Mouse (Mus musculus): ENCODE results near the gene Plin4.
"Not testable (repeated sequence)": the region's sequence is repeated elsewhere in the genome, so short reads cannot be mapped to it uniquely, and the experiment has no call there.

The Plin4 gene

DNA sequence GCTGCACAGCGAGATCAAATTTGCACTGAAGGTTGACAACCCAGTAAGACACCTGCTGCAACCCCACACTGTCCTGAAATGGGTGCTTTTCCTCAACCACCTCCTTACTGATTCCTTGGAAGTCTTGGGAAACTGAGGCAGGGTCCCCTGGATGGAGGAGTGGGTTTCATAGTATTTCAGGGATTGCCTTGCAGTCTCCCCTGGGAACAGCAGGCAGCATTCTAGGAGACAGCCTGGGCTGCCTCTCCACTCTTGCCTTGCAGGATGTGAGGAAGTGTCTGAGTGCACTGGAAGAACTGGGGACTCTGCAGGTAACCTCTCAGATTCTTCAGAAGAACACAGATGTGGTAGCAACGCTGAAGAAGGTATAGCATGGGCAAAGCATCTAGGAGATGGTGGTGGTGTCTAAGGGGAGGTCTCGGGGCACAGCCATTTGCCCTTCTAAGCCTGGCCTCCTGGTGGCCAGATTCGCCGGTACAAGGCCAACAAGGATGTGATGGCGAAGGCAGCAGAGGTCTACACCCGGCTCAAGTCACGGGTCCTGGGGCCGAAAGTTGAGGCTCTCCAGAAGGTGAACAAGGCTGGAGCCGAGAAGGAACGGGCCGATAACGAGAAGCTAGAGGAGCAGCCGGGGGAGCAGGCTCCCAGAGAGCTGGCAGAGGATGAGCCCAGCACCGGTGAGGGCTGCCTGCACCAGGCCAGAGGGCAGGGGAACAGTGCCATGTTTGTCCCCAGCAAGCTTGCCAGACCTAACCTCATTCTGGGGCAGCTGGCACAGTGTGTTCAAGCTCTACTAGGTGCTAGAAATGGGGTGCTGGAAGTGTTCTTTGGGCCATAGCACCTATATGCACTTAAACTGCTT lies 10.7 kb downstream of the Plin4 start:
- DNase-seq = no peak

DNA sequence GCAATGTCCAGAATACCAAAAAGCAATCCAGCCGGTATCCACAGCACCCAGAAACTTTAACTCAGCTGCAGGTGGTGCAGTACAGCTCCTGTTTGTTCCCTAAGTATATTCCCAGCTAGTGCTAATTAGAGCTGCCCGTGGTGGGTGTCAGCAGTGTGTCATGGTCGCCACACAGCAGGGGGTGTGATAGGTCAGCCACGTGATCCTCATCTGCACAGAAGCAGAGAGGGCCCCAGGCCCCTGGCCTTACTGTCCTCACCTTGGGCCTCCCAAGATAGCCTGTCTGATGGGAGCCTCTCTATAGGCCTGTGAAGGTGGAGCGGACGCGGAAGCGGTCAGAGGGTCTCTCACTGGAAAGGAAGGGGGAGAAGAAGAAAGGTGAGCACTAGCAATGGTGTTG lies 11.4 kb downstream of the Plin4 start:
- DNase-seq = no peak

DNA sequence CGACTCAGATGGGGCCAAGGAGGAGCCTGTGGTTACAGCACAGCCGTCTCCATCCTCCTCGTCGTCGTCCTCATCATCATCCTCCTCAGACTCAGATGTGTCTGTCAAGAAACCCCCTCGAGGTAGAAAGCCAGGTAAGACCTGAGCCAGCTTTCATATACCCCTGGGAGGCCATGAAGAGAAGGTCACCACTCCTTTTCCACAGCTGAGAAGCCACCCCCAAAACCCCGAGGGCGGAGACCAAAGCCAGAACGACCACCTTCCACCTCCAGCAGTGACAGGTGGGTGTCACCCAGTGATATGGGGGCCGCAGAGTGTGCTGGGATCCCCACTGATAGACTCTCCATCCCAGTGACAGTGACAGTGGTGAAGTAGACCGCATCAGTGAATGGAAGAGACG lies 12.7 kb downstream of the Plin4 start:
- DNase-seq = no peak

DNA sequence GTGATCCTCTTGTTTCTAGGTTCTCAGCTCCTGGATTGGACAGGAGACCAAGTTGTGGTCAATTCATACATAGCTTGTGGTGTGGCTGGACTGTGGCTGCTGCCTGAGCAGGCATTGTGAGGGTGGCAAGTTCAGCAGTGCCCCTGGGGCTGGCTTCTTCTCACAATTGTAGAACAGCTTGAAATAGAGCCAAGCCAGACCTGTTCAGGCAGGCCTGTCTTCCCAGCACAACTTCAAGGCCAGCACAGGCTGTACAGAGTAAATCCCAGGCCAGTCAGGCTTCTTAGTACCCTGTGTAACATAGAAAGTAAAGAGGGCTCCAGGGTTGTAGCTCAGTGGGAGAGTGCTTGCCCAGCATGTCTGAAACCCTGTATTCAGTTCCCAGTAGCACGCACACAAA lies 16.8 kb downstream of the Plin4 start:
- DNase-seq = no peak

DNA sequence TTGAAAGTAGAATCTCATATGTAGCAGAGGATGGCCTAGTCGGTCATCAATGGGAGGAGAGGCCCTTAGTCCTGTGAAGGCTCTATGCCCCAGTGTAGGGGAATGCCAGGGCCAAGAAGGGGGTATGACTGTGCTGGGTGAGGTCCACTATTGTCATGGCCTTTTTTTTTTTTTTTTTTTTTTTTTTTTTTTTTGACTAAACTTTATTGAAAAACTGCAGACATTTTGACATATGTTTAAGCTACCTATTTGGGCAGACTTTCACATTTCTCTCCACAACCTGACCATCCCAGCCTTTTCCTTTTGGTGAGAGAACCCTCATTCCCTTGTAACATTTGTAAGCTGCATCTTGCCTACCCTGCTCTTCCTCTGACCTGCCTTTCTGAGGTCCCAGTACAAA lies 17.3 kb downstream of the Plin4 start:
- no peak for DNase-seq

DNA sequence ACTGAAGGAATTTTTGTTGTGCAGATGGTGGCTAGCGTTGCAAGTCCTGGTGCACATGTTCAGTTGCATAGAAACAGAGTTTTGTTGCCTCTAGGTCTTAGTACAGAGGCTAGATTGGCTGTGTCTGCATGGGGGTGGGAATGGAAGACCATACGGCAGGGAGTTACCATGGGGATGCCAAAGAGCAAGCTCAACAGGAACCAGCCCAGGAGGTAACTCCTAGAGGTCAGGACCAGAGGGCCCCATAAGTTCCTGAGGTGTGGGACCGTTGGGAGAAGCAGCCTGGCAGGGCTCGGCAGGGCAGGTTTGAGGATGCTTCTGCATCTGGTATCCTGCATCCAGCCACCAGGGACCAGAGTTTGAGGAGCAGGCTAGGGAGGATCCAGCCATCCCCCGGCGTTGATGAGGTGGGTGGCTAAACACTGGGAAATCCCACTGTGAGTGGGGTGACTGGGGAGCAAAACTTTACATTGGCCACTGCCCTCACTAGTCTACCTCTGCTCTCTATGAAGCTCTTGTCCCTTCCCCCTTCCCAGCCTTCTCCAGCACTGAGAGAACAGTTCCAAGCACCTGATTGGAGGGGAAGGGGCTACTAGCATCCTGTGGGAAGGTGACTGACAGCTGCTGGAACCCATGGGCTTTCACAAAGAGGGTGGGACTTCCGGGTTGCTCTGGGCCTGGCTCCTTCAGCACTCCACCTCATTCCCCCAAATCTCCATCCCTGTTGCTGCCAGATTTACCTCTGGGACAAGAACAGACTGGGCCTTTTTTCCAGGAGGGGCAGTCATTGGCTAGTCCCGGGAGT lies 28.6 kb downstream of the Plin4 start:
- DNase-seq = peak; percentile 75

DNA sequence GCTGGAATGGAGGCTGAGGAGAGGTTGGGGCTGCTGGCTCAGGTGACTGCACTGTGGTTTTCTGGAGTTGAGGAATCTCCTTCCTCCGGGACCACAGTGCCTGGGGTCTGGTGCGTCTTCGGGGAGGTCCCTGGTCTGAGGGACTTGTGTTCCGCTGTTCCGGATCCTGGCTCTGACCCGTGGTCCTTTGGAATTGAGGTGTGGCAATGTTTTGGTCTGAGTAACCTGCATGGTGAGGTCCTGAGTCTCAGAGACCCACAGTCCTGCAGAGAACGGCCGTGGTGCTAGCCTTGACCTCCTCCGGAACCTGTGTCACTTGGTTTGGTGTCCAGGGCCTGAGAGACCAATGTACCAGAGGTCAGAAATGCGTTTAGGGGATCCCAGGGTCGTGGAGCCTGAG lies 29.7 kb downstream of the Plin4 start:
- DNase-seq = no peak

DNA sequence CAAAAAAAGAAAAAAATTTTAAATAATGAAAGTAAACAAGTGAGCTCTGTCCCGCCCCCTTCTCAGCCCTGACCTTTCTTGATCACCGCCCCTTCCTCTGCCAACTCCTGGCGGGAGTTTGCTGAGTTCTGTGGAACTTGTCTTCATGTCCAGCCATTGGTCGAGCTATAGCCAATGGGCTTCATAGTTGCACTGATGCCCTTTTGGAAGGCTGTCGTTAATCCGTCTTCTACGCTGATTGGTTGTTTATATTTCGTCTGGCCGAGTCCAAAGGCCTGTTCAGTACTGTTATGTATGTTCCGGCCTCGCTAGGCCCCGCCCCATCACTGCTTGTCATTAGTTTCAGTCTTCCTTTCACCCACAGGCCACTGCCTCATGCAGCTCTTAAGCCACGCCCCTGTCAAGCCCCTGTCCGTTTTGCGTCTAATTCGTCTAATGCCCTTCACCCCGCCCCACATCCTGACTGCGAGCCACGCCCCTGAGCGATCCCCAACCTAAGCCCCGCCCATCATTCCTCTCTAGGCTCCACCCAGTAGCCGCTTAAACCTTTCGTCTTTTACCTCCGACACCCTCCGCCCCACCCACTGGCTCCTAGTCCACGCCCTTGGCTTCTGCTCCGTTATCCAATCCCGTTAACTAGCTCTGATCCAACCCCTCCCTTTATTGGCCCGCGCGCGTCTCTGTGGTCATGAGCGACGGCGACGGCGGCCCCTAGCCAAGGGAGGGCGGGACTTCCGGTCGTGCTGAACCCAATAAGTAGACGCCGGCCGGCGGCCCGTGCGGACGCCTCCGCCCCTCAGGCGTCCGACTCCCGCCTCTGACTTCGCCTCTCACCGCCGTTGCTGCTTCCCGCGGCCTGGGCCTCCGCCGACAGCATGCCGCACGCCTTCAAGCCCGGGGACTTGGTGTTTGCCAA lies 30.5 kb downstream of the Plin4 start, which contains the start of gene Hdgfl2:
Hdgfl2 (plus strand) TSS at position 755 of the 916 bp plus-strand sequence.
- DNase-seq = peak; percentile 100

DNA sequence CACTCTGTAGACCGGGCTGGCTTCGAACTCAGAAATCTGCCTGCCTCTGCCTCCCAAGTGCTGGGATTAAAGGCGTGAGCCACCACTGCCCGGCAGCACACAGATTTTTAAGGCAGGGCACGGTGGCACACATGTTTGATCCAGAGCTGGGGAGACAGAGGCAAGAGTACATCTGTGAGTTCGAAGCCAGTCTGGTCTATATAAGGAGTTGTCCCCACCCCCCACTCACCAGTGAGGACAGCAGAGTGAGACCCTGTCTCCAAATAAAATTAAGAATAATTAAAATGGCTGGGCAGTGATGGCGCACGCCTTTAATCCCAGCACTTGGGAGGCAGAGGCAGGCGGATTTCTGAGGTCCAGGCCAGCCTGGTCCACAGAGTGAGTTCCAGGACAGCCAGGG lies 31.2 kb downstream of the Plin4 start:
- peak; percentile 56 for DNase-seq

DNA sequence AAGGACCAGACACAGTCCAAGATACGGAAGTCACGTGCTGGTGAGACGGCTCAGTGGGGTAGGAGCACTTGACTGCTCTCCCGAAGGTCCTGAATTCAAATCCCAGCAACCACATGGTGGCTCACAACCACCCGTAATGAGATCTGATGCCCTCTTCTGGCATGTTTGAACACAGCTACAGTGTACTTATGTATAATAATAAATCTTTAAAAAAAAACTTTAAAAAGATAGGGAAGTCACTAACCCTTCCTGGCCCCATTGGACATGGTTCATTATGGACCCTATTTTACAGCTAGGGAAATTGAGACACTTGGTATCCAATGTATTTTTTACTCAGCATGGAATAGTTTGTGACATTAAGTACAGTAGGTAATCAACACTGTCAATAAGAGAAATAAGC lies 32.1 kb downstream of the Plin4 start:
- DNase-seq = no peak

DNA sequence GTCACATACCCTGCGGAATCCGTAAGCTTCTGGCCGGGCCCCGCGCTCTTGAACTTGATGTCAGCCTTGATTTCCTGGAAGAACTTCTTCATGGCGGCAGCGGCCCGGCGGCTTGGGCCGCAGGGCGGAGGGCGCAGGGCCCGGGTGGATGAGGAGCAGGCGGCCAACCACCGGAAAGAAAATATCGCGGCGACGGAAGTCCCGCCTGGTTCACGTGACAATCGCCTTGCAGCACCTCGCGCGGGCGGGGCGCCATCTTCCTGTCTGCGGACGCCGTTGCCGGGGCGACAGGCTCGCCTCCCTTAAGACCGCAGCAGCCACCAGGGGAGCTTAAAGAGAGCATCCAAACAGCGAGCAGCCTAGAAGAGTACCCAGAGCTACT lies 34.8 kb downstream of the Plin4 start, which contains the start of gene Ubxn6:
Ubxn6 (minus strand) TSS at position 202 of the 382 bp plus-strand sequence.
- DNase-seq = peak; percentile 98

DNA sequence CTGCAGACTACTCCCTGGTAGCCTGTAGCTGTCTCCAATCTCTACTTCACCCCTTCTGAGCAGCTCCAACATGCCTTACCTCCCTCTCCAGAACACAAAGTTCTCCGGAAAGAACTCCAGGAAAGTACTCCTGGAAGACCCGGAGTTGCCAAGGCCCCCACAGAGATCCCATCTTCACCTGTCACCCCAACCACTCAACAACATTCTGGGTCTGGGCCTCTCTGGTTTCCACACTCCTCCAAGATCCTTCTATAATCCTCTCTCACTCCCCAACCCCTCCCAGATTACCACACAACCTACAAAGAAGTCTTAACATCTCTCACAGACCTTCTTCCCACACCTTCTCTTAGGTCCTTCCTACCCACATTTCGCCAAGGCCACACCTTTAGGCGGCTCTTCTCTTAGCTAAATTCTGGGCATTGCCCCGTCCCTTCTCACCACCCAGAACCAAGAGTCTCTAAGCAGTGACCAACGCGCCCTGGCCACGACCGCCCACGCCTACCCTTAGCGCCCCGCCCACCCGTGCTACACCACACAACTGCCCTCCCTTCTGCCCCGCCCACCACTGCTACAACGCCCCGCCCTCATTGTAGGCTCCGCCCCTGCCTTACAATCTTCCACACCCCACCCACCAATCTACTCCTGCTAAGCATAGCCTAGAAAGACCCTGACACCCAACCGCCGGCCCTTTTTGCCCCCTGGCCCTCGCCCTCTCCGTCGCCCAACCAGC lies 35.3 kb downstream of the Plin4 start:
- DNase-seq = peak; percentile 79

DNA sequence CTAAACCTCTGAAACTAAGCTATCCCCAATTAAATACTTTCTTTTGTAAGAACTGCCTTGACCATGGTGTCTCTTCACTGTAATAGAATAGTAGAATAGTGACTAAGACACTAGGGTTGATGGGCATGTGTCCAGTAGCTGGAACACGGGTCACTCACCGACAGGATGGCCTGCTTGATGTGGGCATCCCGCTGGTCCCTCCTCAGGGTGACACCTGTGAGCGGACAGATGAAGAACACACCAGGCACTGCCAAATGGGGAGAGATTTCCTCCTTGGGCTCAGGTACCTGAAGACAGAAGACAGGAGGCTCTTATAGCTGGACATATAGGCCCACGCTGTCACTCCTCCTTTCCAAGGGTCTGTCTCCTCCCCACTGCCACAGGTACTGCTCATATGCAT lies 37.4 kb downstream of the Plin4 start:
- DNase-seq = no peak

DNA sequence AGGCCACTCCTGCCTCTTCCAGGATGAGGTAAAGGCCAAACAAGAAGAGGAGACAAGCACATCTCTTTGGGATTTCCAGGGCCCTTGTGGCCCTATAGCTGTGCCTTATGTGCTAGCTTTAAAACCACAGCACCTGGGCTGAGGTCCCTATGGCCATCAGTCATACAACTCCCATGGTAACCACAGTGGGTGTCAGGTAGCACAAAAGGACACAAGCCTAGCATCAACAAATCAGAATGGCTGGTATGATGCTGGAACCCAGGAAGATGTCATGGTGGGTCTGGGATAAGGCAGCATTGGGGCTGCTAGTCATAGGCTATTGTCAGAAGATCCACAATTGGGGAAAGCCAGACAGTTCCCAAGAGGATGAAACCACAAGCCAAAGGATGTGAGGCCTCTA lies 38.5 kb downstream of the Plin4 start:
- DNase-seq = no peak

DNA sequence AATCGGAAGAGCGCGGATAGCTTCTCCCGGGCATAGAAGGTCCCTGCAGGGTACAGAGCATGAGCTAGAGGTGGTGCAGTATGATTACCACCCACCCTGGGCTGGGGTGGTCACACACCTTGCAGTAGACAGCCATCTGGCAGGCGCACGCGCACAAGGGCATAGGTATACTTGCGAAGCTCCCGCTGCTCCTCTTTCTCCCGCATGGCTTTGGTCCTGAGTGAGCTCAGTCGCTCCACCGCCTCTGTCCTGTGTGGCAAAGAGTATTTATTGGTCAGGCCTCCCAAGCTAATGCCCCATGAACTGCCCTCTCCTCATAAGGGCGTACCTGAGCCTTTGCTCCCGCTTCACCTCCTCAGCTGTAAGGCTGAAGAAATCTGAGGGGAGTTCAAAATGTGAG lies 40.5 kb downstream of the Plin4 start:
- DNase-seq = no peak

DNA sequence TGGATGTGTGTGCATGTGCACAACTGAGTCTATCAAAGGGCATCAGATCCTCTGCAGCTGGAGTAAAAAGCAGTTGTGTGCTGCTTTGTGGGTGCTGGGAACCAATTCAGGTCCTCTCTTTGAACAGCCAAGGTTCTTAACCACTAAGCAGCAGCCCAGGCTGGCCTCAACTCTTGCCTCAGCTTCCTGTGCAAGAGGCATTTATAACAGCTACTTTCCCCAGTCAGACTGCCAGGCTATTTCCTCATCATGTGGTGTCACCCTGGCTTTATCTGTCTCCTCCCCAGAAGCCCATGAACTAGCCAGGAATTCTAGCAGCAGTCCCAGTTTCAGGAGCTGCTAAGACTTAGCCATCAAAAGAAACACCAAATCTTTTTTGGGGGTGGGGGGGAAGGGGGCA lies 43.2 kb downstream of the Plin4 start:
- DNase-seq = no peak

DNA sequence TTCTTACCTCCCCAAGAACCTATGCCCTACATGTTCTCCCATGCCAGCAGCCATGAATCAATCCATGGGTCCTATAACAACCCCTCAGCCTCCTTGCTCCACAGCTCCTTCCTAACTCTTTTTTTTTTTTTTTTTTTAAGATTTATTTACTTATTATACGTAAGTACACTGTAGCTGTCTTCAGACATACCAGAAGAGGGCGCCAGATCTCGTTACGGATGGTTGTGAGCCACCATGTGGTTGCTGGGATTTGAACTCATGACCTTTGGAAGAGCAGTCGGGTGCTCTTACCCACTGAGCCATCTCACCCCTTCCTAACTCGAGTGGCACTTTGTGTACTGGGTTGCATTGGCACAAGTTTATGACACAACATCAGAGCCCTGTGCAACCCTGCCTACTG lies 43.9 kb downstream of the Plin4 start:
- DNase-seq = not testable (repeated sequence)

DNA sequence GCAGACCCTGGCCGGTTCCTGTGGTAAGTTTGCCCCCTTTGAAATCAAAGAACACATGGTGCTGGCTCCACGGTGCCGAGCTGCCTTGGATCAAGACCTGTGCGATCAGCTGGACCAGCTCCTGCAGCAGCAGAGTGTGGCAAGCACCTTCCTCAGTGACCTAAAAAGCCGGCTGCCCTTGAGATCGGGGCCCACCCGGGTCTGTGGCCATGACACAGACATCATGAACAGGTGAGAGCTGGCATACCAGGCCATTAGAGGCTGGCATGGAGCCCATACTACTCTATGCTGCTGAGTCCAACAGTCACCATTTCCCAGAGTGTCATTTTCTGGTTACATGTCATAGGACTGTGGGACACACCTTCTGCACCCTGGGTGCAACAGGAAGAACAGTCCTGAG lies 47.5 kb downstream of the Plin4 start:
- no peak for DNase-seq

DNA sequence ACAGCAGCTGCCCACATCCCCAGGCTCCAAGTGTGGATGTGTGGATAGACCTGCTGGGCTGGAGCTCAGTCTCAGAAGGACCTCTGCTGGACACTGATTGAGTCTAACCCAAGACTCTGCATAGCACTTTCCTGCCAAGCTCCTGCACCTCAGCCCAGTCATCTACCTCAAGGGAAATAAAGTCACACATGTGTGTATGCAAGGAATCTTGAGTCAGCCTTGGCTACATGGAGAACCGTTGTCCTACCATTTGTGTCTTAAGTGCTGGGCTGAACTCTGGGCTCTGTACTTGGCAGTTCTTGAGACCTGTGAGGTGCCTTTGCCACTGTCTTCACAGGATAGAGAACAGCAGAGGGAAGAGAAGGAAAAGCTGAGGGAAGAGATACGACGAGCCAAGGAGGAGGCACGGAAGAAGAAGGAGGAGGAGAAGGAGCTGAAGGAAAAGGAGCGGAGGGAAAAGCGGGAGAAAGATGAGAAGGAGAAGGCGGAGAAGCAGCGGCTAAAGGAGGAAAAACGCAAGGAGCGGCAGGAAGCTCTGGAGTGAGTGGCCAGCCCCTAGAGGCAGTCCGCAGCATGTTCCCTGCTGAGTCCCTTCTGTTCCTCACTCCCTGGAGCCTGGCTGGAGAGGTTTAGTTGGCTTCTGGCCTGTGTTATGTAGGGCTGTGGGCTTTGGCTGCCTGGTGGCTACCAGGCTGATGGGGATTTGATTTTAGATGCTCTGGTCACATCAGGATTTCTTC lies 52.1 kb downstream of the Plin4 start:
- DNase-seq = no peak

DNA sequence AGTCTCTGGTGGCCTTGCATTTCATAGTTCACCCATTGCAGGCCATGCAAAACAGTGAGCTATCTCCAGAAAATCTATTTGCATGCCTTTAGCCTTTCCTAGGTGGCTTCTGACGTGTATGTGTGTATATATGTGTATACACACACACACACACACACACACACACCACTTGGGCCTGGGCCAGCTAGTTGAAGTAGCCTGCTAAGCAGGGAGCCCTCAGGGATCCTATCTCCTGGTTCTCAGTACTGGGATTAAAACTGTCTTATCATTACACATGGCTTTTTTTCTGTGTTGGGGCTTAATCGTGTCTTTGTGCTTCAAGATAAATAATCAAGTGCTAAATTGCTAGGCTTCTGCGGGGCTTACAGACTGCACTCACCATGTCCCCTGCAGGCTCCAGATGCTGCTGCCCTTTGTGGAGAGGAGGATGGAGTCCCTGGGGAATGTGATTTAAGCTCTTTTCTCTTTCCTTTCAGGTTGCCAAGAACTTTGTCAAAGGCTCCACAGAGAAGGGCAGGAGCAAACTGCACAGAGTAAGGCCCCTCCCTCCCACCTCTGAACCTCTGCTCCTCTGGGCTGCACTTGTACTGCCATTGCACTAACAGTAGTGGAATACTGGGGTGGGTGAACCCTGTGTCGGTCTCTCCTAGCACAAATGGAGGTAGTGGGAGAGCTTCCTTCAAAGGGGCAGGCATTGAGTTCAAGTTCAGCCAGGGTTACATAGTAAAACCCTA lies 53.5 kb downstream of the Plin4 start:
- no peak for DNase-seq

DNA sequence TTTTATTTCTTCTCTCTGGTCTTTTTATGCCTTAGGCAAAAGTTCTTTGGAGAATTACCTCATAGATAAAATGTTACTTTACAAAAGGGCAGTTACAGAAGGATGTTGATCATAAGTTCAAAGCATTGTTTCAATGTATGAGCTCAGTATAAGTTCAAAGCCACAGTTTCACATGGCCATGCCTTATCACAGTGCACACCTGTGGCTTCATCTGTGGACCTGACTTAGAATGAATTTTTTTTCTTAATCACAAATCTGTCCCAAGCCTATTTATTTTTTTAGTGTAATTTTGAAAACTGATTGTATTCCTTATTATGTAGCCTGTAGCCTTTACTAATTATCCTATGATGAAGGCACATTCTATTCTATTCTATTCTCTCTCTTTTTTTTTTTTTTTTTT lies 54.7 kb downstream of the Plin4 start:
- no peak for DNase-seq
